Mouse (Mus musculus) C2C12 (cell line): ENCODE data around the gene Eepd1. TPM values are rescaled to one million over a fixed set of nuclear protein-coding genes. Genes with fewer than 3 reads are reported as not detected.

ENCODE experiments used
- H3K27me3 ChIP-seq: one replicate; pipeline ENCODE4 v1.6.1; 2011; ENCODE audit not compliant: control insufficient read depth, insufficient read depth, insufficient read length
- H3K36me3 ChIP-seq: one replicate; pipeline ENCODE4 v1.6.1; 2011; ENCODE audit not compliant: control insufficient read depth, insufficient read depth
- H3K4me3 ChIP-seq: one replicate; pipeline ENCODE4 v1.5.1; 2011; ENCODE audit warnings: mild to moderate bottlenecking, control low read depth; ENCODE audit not compliant: poor library complexity, insufficient read depth, severe bottlenecking
- H3K79me2 ChIP-seq: one replicate; pipeline ENCODE4 v1.6.1; 2011; ENCODE audit not compliant: control insufficient read depth, insufficient read depth
- H3K79me3 ChIP-seq: one replicate; pipeline ENCODE4 v1.6.1; 2011; ENCODE audit warnings: low read depth, control low read depth
- H3ac ChIP-seq: one replicate; pipeline ENCODE3; 2011; ENCODE audit warnings: low read depth; ENCODE audit not compliant: control insufficient read depth, insufficient read length
- CEBPB ChIP-seq: IDR thresholded peaks from one replicate; pipeline ENCODE4 v1.6.1; 2011; ENCODE audit warnings: low read depth, mild to moderate bottlenecking, control low read depth, moderate library complexity
- CTCF ChIP-seq: IDR thresholded peaks from one replicate; pipeline ENCODE4 v1.5.1; 2011; ENCODE audit not compliant: control insufficient read depth, insufficient read depth, insufficient read length
- FOSL1 ChIP-seq: IDR thresholded peaks from one replicate; pipeline ENCODE4 v1.8.0; 2011; ENCODE audit warnings: mild to moderate bottlenecking, low read length; ENCODE audit not compliant: poor library complexity, insufficient read depth, severe bottlenecking
- MAX ChIP-seq: IDR thresholded peaks from one replicate; pipeline ENCODE4 v1.6.1; 2011; ENCODE audit warnings: mild to moderate bottlenecking, control low read depth
- MYOD1 ChIP-seq: IDR thresholded peaks from one replicate; pipeline ENCODE4 v1.6.1; 2011; ENCODE audit warnings: low read depth; ENCODE audit not compliant: control insufficient read depth, insufficient read length
- MYOG ChIP-seq: IDR thresholded peaks from one replicate; pipeline ENCODE4 v1.6.1; 2011; ENCODE audit not compliant: control insufficient read depth, insufficient read length; ENCODE audit errors: extremely low read depth
- USF1 ChIP-seq: IDR thresholded peaks from one replicate; pipeline ENCODE4 v1.6.1; 2011; ENCODE audit warnings: low read depth, mild to moderate bottlenecking, control low read depth, moderate library complexity
- polyA plus RNA-seq: library from polyadenylated mRNA; unstranded; fragments of >200 nt; fragmentation: generic; extraction: Trizol; gene quantifications from one replicate; pipeline ENCODE4 v1.2.1, GENCODE M21; 2012; ENCODE audit warnings: missing spikeins

The Eepd1 gene
- polyA plus RNA-seq, 1 experiment: 1.1 TPM

DNA sequence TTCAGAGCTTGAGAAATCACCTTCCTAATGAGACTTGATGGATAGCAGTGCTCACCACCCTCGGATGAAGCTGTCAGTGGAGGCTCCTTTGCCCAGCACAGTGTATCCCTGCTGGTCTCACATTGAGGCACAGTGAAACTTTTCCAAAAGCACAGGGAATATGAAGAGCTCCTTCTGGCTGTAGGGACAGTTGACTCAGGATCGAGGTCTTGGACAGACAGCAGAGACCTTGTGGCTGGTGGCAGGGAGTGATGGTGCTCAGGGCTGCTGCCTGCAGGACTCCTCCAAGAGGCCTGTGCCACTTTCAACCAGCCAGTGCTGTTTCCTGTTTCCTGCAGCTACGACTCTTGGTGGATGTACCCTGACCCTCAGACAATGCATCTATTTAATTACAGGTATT, 18.0 kb downstream of the Eepd1 start:
- TF ChIP-seq MYOG (no peak), FOSL1 (no peak), MAX (no peak)
- H3K27me3 ChIP-seq: no peaks in the 10 kb centered on the region
- no peaks in the 10 kb centered on the region for H3K36me3 ChIP-seq
- H3K79me2 ChIP-seq: no peaks in the 10 kb centered on the region
- H3K4me3 ChIP-seq: no peak overlapping the region
- no peak overlapping the region for H3ac ChIP-seq
- no peaks in the 10 kb centered on the region for H3K79me3 ChIP-seq

- Histone ChIP-seq H3K4me3 (no peak overlapping the region), H3K36me3 (no peaks in the 10 kb centered on the region), H3K27me3 (no peaks in the 10 kb centered on the region), H3K79me3 (no peaks in the 10 kb centered on the region), H3ac (no peak overlapping the region), H3K79me2 (no peaks in the 10 kb centered on the region)
- no peak for TF ChIP-seq USF1
- no peak for TF ChIP-seq MYOD1
- TF ChIP-seq MAX: no peak
These were observed 18.7 kb downstream of the Eepd1 start for GRCm38 (mm10) chr9:25500031-25500430.

DNA sequence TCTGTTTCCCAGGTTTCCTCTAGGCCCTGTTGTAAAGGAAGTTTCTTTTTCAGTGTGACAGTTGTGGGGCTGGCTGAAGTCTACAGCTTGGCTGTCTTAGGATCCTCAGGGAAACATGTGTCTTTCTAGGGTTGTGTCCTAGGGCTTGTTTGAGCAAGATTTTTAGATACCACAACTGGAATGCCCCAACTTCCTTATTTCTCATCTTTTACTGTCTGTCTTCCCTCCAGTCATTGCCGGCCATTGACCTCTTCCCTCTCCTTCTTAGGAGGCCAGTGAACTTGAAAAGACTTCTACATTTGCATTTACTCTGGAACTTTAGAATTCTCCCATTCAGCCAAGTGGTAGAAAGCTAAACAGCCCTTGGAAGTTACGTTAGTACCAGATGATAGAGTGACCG, 27.5 kb downstream of the Eepd1 start:
- Histone ChIP-seq H3ac (no peak overlapping the region), H3K79me3 (no peaks in the 10 kb centered on the region), H3K36me3 (no peaks in the 10 kb centered on the region), H3K27me3 (no peaks in the 10 kb centered on the region), H3K4me3 (no peak overlapping the region), H3K79me2 (no peaks in the 10 kb centered on the region)
- TF ChIP-seq CEBPB: no peak
- TF ChIP-seq CTCF: no peak
- no peak for TF ChIP-seq FOSL1
- TF ChIP-seq MAX: no peak
- no peak for TF ChIP-seq MYOG
- no peak for TF ChIP-seq MYOD1
- TF ChIP-seq USF1: no peak

GRCm38 (mm10) chr9:25510572-25510971, 29.2 kb downstream of the Eepd1 start:
- Histone ChIP-seq H3ac (no peak overlapping the region), H3K4me3 (no peak overlapping the region)
- TF ChIP-seq USF1: peak; percentile 57
- TF ChIP-seq CTCF: no peak

GRCm38 (mm10) chr9:25513050-25513449, 31.7 kb downstream of the Eepd1 start:
- Histone ChIP-seq H3K79me2 (no peaks in the 10 kb centered on the region), H3ac (no peak overlapping the region), H3K4me3 (no peak overlapping the region), H3K27me3 (no peaks in the 10 kb centered on the region), H3K36me3 (no peaks in the 10 kb centered on the region), H3K79me3 (no peaks in the 10 kb centered on the region)
- TF ChIP-seq FOSL1 (no peak), CEBPB (no peak), MYOD1 (no peak), MAX (no peak), CTCF (no peak), USF1 (no peak), MYOG (no peak)

More at GRCm38 (mm10) chr9:25510572-25510971, 29.2 kb downstream of the Eepd1 start:
- Histone ChIP-seq H3K36me3 (no peaks in the 10 kb centered on the region), H3K79me2 (no peaks in the 10 kb centered on the region), H3K79me3 (no peaks in the 10 kb centered on the region), H3K27me3 (no peaks in the 10 kb centered on the region)

DNA sequence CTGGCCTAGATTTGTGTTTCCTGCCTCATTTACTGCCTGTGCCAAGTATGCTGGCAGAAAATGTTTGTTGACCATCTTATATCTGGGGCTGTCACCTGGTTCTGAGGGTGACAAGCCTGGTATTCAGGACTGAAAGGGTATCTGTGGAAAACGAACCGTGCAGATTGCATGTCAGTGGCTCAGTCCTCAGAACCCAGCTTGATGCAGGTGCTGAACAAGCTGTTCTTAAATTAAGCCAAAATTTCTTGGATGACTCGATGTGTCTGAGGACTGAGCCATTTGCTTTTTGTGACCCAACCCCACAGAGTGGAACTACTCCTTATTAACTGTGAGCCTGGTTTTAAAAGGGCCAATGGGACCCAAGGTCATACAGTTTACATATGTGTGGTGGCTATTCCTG, 32.2 kb downstream of the Eepd1 start:
- H3K79me3 ChIP-seq: no peaks in the 10 kb centered on the region
- H3K27me3 ChIP-seq: no peaks in the 10 kb centered on the region
- H3K79me2 ChIP-seq: no peaks in the 10 kb centered on the region
- TF ChIP-seq CEBPB (no peak), FOSL1 (no peak), USF1 (no peak), MYOD1 (no peak), MYOG (no peak), CTCF (no peak), MAX (no peak)
- no peak overlapping the region for H3K4me3 ChIP-seq
- no peaks in the 10 kb centered on the region for H3K36me3 ChIP-seq
- H3ac ChIP-seq: no peak overlapping the region
